Mouse (Mus musculus) cerebellum, adult 2 months (tissue): ENCODE measurements around the gene Parp8.

ENCODE experiments used
- CTCF ChIP-seq: fragments of 200-500 bp; IDR thresholded peaks from 2 replicates; pipeline ENCODE4 v1.5.1; 2011; ENCODE audit warnings: low read depth, mild to moderate bottlenecking, control low read depth, low read length, moderate library complexity, borderline replicate concordance; ENCODE audit not compliant: insufficient read depth
- POLR2A ChIP-seq: fragments of 200-500 bp; IDR thresholded peaks from 2 replicates; pipeline ENCODE4 v1.6.1; 2011; ENCODE audit warnings: low read length, control low read depth, borderline replicate concordance; ENCODE audit not compliant: insufficient read depth

- TF ChIP-seq CTCF = no peak
- TF ChIP-seq POLR2A = no peak
These were observed 38.1 kb downstream of the Parp8 start for GRCm38 (mm10) chr13:116987284-116987683.
